In the genomic region with DNA sequence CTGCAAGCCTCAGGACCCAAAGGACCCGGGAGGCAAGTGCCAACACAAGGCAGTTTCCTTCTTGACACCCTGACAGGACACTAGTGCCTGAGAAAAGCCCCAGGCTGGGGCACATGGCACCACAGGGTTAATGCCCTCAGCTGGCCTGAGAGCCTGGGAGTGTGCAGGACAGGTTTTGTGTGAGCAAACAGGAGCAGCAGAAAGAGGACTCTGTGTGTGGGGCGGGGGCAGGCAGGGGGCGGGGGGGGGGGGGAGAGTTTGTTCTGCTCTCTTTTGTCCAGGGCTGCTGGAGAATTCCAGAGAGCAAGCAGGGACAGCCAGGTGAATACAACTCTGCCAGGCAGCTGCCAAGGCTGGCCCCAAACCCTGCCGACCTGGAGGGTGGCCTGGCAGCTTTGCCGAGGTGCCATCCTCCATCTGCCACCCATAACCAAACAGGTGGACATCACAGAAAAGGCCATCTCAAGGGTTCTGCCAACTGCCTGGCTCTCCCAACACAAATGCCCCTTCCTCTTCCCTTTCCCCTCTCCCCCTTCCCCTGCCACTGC, we compare ENCODE assay signal across 11 mouse cellular contexts. TPM values are rescaled to one million over a fixed set of nuclear protein-coding genes. Genes with fewer than 3 reads are reported as not detected.
"Had no signal": no experiment of that assay in that cellular context is flagged by ENCODE, and none has a peak within 500 bp of the region (broad histone marks: within the 10 kb centered on the region; RNA-seq: fewer than 3 reads in every experiment).

No protein-coding gene starts in this region.

RNA-seq across cellular contexts. Expression of a gene that starts 2.3 kb away (rescaled TPM):
- polyA plus RNA-seq: liver, embryonic 12.5 days; liver, embryonic 14.5 days; liver, embryonic 16.5 days; myocyte; small intestine, adult 2 months; thymus, adult 2 months had no signal

RNA-seq across cellular contexts. Expression of a gene that starts 15.4 kb away (rescaled TPM):
- polyA plus RNA-seq: small intestine, adult 2 months had no signal

RNA-seq across cellular contexts. Expression of a gene that starts 29.9 kb away (rescaled TPM):
- polyA plus RNA-seq: liver, embryonic 12.5 days; liver, embryonic 14.5 days; liver, embryonic 16.5 days; midbrain, embryonic 10.5 days; midbrain, embryonic 14.5 days; neural tube, embryonic 11.5 days; neural tube, embryonic 13.5 days; small intestine, adult 2 months; thymus, adult 2 months; urinary bladder, adult 2 months had no signal

RNA-seq across cellular contexts. Expression of a gene that starts 50.0 kb away (rescaled TPM):
- polyA plus RNA-seq: liver, embryonic 12.5 days; myocyte; neural tube, embryonic 11.5 days; neural tube, embryonic 13.5 days; small intestine, adult 2 months had no signal
